Mouse (Mus musculus) adipose tissue, adult 10 weeks (tissue): Measurements from ENCODE around the gene Scgb3a1. TPM values are rescaled to one million over a fixed set of nuclear protein-coding genes. Genes with fewer than 3 reads are reported as not detected.

Experiments
- polyA plus RNA-seq: library from polyadenylated mRNA; stranded (reverse); fragments of 350-450 nt; fragmentation: Illumina TruSeq; extraction: RNeasy Lipid Tissue Mini Kit (QIAGEN cat#74804); gene quantifications from one replicate; pipeline ENCODE4 v1.2.3, GENCODE M21; 2014; ENCODE audit warnings: low read depth, low replicate concordance

Gene Scgb3a1
- polyA plus RNA-seq: not detected

GRCm38 (mm10) chr11:49663310-49663709 is at the start of gene Scgb3a1:
Gene Scgb3a1 (plus strand): TSS chr11:49663610.

GRCm38 (mm10) chr11:49712555-49713335 is 49.3 kb downstream of the Scgb3a1 start, which contains the start of gene Cnot6:
Gene Cnot6 (minus strand): TSS chr11:49712723.

Other genes with a start within 250 kb of the Scgb3a1 start
- not detected for gene Olfr1389, start 240.5 kb upstream of the Scgb3a1 start, polyA plus RNA-seq
- 0.10 TPM for gene Olfr1388, start 227.0 kb upstream of the Scgb3a1 start, polyA plus RNA-seq
- gene Olfr1387, start 208.3 kb upstream of the Scgb3a1 start, polyA plus RNA-seq: not detected
- not detected for gene Olfr1386, start 198.6 kb upstream of the Scgb3a1 start, polyA plus RNA-seq
- gene Olfr1385, start 174.5 kb upstream of the Scgb3a1 start, polyA plus RNA-seq: not detected
- gene Olfr1384, start 156.9 kb upstream of the Scgb3a1 start, polyA plus RNA-seq: not detected
- not detected for gene Olfr1383, start 144.0 kb upstream of the Scgb3a1 start, polyA plus RNA-seq
- not detected for gene Olfr1382, start 135.4 kb upstream of the Scgb3a1 start, polyA plus RNA-seq
- not detected for gene Olfr1381, start 120.2 kb upstream of the Scgb3a1 start, polyA plus RNA-seq
- gene Olfr1380, start 106.7 kb upstream of the Scgb3a1 start, polyA plus RNA-seq: not detected
- gene Flt4, start 54.3 kb upstream of the Scgb3a1 start, polyA plus RNA-seq: 5.1 TPM
- 31.9 TPM for gene Cnot6, start 49.1 kb downstream of the Scgb3a1 start, polyA plus RNA-seq
- gene Gfpt2, start 130.6 kb downstream of the Scgb3a1 start, polyA plus RNA-seq: 16.5 TPM
- 60.6 TPM for gene Mapk9, start 183.1 kb downstream of the Scgb3a1 start, polyA plus RNA-seq
- gene Rasgef1c, start 238.2 kb downstream of the Scgb3a1 start, polyA plus RNA-seq: 0.22 TPM